Mouse (Mus musculus) small intestine, adult 2 months (tissue): ENCODE measurements around the gene Pigx. TPM values are rescaled to one million over a fixed set of nuclear protein-coding genes. Genes with fewer than 3 reads are reported as not detected.
A peak's percentile ranks its signal among the peaks of the same experiment; 100 is the strongest.

ENCODE experiments used
- H3K27ac ChIP-seq: fragments of 200-500 bp; 2 replicates; pipeline ENCODE4 v1.5.1; 2012; ENCODE audit warnings: low read depth, low read length, control low read depth, inconsistent platforms; ENCODE audit not compliant: insufficient read depth
- H3K27me3 ChIP-seq: fragments of 200-500 bp; 2 replicates; pipeline ENCODE4 v1.6.1; 2012; ENCODE audit warnings: mild to moderate bottlenecking, moderate library complexity, low read length, inconsistent platforms; ENCODE audit not compliant: control insufficient read depth, insufficient read depth
- H3K36me3 ChIP-seq: fragments of 200-500 bp; 2 replicates; pipeline ENCODE4 v1.6.1; 2012; ENCODE audit warnings: mild to moderate bottlenecking, low read length, control low read depth, inconsistent platforms; ENCODE audit not compliant: control insufficient read depth, insufficient read depth
- H3K4me1 ChIP-seq: fragments of 200-500 bp; 2 replicates; pipeline ENCODE4 v1.6.1; 2012; ENCODE audit warnings: low read length, inconsistent platforms, mixed read lengths; ENCODE audit not compliant: control insufficient read depth, insufficient read depth, insufficient read length
- H3K4me3 ChIP-seq: fragments of 200-500 bp; 2 replicates; pipeline ENCODE4 v1.5.1; 2012; ENCODE audit warnings: low read depth, mild to moderate bottlenecking, control low read depth, inconsistent platforms, low read length, moderate library complexity
- CTCF ChIP-seq: fragments of 200-500 bp; IDR thresholded peaks from 2 replicates; pipeline ENCODE4 v1.5.1; 2012; ENCODE audit warnings: low read depth, mild to moderate bottlenecking, control low read depth, inconsistent platforms, low read length, moderate library complexity, mixed read lengths; ENCODE audit not compliant: insufficient replicate concordance, insufficient read length; ENCODE audit errors: extremely low read depth
- POLR2A ChIP-seq: fragments of 200-500 bp; IDR thresholded peaks from 2 replicates; pipeline ENCODE4 v1.6.1; 2012; ENCODE audit warnings: low read depth, mild to moderate bottlenecking, control low read depth, inconsistent platforms, low read length, moderate library complexity
- WGBS: fragments of 180-500 bp; shearing (Covaris S2); methylation state at CpG from one replicate; pipeline ENCODE4 v1.1.7; 2018; 5-methylcytosine and 5-hydroxymethylcytosine counted together
- polyA plus RNA-seq: library from polyadenylated mRNA; depleted of rRNA; stranded (reverse); fragments of >200 nt; gene quantifications from 2 replicates; pipeline ENCODE4 v1.2.3, GENCODE M21; 2012; rRNA removed

Pigx gene
- 14.6 and 32.5 TPM in 2 replicates for polyA plus RNA-seq

GRCm38 (mm10) chr16:32099638-32100150 lies at the start of gene Pigx, which contains the start of gene Cep19:
Gene Pigx, minus strand, starts transcription at chr16:32099740.
Gene Cep19, plus strand, starts transcription at chr16:32099800.
- H3K27me3 ChIP-seq: no peaks in the 10 kb centered on the region
- peak within 1 kb of the TSS; percentile 76 for H3K27ac ChIP-seq
- no peaks in the 10 kb centered on the region; the same call in none of the 2 replicates for H3K4me1 ChIP-seq
- H3K4me3 ChIP-seq: peak within 1 kb of the TSS; percentile 90
- H3K36me3 ChIP-seq: peaks cover 5% of the 10 kb centered on the region
- WGBS: 0% methylated on average over 34 of the region's 34 CpGs
- TF ChIP-seq CTCF: no peak
- peak; percentile 75 for TF ChIP-seq POLR2A

DNA sequence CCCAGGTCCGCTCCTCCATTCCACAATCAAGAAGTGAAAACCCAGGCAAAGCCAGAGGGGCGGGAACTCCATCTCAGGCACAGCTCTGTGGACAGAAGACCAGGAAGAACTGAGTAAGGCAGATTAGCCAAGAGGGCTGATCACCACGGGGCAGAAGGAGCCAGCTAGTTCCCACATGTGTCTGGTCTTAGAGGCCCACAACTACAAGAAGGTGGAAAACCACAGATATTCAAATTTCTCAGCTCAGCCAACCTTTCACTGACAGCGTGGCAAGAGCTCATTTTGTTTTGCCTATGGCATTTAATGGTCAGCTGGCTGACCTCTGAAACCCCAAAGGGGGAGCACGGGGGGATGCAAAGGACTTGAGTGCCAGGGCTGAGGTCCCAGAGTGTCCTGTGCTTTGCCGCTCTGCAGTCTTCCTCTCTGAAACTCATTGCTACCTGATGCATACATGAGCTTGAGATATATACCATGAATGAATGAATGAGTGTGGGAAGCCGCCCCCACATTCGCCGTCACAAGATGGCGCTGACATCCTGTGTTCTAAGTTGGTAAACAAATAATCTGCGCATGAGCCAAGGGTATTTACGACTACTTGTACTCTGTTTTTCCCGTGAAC lies 48.2 kb upstream of the Pigx start:
- Histone ChIP-seq H3K27ac (no peak overlapping the region), H3K36me3 (no peaks in the 10 kb centered on the region), H3K4me3 (no peak overlapping the region; the same call in 1 of the 2 replicates), H3K27me3 (no peaks in the 10 kb centered on the region), H3K4me1 (no peaks in the 10 kb centered on the region)
- WGBS: 61% methylated on average over 12 of the region's 13 CpGs
- TF ChIP-seq CTCF: no peak
- TF ChIP-seq POLR2A: no peak

DNA sequence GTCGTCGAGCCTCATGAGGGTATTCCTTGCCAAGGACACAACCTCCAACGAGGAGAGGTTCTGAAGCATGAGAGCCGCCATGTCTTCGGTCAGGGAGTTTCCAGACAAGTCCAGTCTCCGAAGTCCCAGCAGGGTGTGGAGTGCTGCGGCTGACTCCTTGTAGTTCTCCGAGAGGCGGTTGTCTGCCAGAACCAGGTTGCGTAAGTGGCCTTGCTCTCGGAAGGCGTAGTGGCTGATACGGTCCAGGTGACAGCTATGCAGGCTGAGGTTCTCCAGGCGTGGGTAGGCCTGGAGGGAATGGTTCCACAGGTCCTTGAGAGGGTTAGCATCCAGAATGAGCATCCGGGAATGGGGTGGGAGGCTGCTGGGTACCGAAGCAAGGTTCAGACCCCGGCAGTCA lies 45.1 kb upstream of the Pigx start:
- 85% methylated on average over 17 of the region's 17 CpGs for WGBS
- TF ChIP-seq POLR2A (no peak), CTCF (no peak)
- Histone ChIP-seq H3K36me3 (no peaks in the 10 kb centered on the region), H3K4me1 (no peaks in the 10 kb centered on the region), H3K27ac (no peak overlapping the region), H3K27me3 (no peaks in the 10 kb centered on the region), H3K4me3 (no peak overlapping the region)

DNA sequence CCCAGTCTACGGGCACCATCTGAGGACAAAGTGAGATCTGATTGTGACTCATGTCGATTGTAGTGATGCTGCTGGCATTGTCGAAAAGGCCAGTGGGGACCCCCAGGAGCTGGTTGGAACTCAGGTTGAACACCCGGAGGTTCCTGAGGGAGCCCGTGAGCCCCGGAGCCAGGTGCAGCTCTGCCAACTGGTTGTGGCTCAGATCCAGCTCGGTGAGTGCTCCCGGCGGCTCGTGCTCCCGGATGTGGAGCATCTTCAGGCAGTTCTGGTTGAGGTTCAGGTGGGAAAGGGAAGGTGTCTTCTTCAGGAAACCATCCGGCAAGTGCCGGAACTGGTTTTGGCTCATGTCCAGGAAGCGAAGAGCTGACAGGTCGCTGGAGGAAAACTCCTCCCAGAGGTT lies 44.2 kb upstream of the Pigx start:
- Histone ChIP-seq H3K4me3 (no peak overlapping the region), H3K4me1 (no peaks in the 10 kb centered on the region), H3K27me3 (no peaks in the 10 kb centered on the region), H3K27ac (no peak overlapping the region), H3K36me3 (no peaks in the 10 kb centered on the region)
- 90% methylated on average over 15 of the region's 15 CpGs for WGBS
- no peak for TF ChIP-seq CTCF
- TF ChIP-seq POLR2A: no peak

- TF ChIP-seq CTCF (no peak), POLR2A (no peak)
- Histone ChIP-seq H3K4me3 (no peak overlapping the region), H3K27ac (no peak overlapping the region), H3K27me3 (no peaks in the 10 kb centered on the region), H3K4me1 (no peaks in the 10 kb centered on the region), H3K36me3 (no peaks in the 10 kb centered on the region)
- WGBS: 95% methylated on average over 1 of the region's 1 CpGs
Observed at GRCm38 (mm10) chr16:32138954-32139353, 39.4 kb upstream of the Pigx start.

DNA sequence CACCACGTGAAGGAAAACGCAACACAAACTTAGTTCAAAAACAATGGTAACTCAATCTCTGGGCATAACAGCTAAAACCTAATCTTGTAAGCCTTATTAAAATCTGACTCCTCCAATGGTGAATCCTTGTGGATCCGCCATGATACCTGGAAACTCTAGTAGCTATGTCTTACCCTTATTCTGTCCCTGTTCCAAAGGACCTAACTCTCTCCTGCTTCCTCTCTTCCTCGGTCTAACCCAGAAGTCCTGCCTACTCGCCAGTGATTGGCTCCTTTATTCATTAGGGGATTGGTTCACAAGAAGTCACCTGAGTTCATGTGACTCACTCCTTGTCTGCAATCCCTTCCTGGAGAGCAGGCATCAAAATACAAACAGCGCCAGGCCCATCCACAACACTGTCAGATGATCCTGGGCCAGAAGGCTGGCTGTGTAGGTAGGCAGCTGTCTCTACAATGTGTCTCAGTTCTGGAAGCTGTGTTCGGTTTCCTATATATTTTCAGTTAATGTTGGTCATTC lies 36.4 kb upstream of the Pigx start:
- Histone ChIP-seq H3K4me3 (no peak overlapping the region), H3K27me3 (no peaks in the 10 kb centered on the region), H3K27ac (no peak overlapping the region), H3K36me3 (no peaks in the 10 kb centered on the region), H3K4me1 (no peaks in the 10 kb centered on the region)
- TF ChIP-seq POLR2A: no peak
- no peak for TF ChIP-seq CTCF
- WGBS: 81% methylated on average over 7 of the region's 7 CpGs

DNA sequence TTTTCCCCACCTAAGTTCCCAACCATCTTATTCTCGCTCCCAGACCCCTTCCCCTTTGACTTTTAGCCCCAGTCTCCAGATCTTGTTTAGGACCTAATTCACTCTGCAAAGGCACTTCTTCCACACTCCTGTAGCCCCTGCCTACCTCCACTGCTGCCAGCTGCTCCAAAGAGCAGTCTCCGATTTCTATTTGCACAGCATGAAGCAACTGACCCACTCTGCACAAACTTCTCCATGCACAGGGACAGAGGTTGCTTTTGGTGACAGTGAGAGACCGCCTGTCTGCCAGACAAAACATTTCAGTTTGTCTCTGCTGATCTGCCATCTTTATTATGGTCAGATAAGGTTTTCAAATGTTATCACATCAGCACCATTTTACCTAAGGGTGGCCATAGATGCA lies 33.6 kb upstream of the Pigx start:
- Histone ChIP-seq H3K4me3 (no peak overlapping the region), H3K27ac (no peak overlapping the region), H3K36me3 (no peaks in the 10 kb centered on the region), H3K4me1 (peaks cover 2% of the 10 kb centered on the region; the same call in 1 of the 2 replicates), H3K27me3 (no peaks in the 10 kb centered on the region)
- TF ChIP-seq CTCF (no peak), POLR2A (no peak)
- 72% methylated on average over 3 of the region's 3 CpGs for WGBS
